Mouse (Mus musculus) cerebellum, postnatal 36 days (tissue): ENCODE results near the gene Lpar3.
A peak's percentile ranks its signal among the peaks of the same experiment; 100 is the strongest.
"Not testable (repeated sequence)": the region's sequence is repeated elsewhere in the genome, so short reads cannot be mapped to it uniquely, and the experiment has no call there.

ENCODE experiments used
- DNase-seq, 2 experiments: peaks; one replicate each; pipeline ENCODE4 v3.0.0; 2021 to 2022; ENCODE audit warnings: mixed read lengths in 2 of 2

The Lpar3 gene

DNA sequence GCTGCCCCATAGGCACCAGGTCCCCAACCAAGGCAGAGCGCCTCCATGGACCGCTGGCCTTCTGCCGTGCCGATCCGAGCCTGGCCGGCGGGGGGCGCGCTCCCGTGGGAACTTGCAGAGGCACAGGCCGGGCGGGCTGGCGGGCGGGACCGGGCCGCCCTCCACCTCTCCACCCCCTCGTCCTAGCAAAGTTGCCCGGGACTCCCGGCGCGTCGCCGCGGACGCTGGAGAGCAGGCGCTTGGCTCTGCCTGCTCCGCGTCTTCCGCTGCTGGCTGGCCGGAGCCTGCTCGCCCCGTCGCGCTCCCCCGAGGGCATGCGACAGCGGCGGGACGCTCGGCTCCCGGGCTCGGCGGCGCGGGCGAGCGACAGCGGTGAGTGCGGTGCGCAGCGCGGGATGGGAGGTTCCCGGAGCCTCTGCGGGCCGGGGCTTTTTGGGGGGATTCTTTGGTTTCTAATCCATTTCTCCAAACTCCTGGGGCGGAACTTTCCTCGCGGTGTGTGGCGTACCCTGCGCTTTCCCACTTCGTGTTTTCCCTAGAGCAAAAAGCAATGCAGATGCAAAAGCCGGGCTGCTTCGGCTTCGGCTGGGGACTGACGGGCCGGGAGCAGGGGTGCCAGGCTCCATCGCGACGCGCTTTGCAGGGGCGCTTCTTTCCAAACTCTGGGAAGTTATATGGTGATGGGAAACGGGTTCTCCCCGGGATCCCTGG lies at the start of gene Lpar3:
TSS of gene Lpar3 (plus strand) at position 188 of the 711 bp plus-strand sequence.
- peak; percentile 3 to 23 for DNase-seq

DNA sequence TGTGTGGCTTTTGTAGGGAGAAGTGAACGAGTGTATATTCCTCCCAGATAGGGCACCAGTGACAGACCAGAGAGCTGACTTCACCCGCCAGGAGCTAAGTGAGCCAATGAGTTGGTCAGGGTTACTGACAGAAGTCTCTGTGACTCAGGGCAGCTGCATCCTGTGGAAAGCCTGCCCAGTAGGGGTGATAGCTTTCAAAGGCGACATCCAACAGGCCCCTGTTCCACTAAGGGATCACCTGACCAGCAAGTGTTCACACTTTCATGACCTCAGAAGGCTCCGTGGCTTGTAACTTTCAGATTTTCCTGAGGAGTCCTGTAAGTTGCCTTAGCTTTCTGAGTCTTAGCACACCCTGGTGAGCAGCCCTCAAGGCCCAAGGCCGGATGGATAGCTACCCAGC lies 47.7 kb upstream of the Lpar3 start:
- DNase-seq, result no peak

DNA sequence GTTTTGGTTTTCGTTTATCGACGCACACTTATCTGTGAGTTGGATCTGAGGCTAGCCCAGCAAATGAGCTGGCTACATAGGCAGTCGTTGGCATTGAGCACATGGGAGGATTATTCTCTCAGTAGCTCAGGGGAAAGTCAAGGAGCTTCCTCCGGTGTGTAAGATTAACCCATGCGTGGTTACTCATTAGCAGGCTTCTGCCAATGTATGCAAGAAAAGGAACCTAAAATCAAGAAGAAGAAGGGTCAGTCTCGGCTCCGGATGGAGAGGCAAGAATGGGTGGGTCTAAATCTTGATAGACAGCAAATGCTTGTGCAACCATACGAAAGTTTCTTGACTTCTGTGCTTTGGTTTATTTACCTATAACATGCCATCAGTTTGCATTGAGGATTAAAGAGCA lies 46.5 kb upstream of the Lpar3 start:
- no peak for DNase-seq

DNA sequence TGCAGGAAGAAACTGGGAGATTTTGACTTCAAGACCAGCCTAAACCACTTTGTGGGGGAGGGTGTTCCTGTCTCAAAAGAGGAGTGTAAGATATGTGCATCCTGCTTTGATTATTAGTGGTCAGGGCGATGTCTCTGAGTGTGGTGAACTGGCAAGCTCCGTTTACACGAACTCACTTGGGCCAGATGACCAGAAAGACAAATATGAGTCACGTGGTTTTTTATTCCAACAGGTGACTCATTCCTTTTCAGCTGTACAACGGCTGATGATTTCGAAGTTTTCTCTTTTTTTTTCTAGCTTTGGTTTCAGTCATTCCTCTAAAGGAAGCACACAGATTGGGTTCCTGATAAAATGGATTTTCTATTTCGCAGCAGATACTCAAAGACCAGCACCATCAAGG lies 43.5 kb upstream of the Lpar3 start:
- no peak for DNase-seq

DNA sequence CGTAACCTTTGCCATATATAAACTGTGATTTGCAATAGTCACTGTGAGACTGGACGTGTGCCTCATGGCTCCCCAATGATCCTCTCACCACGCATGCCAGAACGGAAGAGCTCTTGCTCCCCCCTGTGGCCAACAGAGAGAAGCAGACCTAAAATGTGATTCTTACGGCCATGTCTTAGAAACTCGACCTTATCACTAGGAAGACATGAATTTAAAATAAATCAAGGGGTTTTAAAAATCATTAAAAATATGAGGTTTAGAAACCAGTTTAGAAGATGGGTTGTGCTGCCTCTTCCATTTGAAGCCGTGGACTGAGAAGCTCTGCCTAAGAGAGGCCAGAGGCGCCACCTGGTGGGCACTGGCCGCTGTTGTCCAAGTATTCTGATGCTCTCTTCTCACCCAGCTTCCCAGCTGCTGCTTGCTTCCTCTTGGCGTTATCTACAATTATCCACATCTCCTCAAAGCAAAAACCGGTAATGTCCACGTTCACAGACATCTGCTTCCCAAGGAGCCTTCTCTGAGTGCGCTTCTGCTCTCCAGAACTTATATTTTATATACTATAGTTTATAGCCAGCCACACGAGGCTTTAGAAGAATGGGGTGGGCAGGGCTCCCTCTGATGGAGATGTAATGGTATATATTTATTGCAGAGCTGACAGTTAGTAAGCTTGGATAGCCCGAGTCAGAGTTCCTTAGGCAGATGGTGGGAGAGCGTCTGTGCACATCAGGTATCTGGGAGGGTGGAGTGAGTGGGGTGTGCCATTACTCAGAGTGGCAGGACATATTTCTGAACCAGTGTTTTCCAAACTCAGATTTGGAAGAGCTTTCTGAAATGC lies 42.8 kb upstream of the Lpar3 start:
- peak; percentile 80 to 81 for DNase-seq

DNA sequence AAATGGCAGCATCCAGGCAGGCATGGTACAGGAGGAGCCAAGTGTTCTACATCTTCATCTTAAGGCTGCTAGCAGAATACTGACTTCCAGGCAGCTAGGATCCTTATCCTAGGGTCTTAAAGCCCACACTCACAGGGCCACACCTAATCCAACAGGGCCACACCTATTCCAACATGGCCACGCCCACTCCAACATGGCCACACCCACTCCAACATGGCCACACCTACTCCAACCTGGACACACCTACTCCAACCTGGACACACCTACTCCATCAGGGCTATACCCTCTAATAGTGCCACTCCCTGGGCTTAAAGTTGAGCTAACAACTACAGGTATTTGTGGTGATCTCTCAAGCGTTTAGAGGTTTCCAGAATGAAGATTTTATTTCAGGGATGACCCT lies 40.4 kb upstream of the Lpar3 start:
- no peak for DNase-seq

DNA sequence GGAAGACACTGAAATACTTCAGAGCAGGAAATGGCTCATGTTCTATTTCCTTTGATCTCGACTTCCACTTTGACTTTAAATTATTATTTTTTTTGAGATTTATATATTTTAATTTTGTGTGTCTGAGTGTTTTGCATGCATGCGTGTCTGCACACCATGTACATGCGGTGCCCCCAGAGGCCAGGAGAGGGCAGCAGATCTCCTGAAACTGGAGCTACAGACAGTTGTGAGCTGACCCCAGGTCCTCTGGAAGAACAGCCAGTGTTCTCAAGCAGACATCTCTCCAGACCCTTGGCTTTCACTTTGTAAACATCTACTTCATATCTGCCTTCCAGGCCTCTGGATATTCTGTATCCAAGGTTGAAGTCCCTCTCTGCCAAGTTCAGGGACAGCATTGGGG lies 39.8 kb upstream of the Lpar3 start:
- peak in 1 of 2 experiments; percentile 23 for DNase-seq

DNA sequence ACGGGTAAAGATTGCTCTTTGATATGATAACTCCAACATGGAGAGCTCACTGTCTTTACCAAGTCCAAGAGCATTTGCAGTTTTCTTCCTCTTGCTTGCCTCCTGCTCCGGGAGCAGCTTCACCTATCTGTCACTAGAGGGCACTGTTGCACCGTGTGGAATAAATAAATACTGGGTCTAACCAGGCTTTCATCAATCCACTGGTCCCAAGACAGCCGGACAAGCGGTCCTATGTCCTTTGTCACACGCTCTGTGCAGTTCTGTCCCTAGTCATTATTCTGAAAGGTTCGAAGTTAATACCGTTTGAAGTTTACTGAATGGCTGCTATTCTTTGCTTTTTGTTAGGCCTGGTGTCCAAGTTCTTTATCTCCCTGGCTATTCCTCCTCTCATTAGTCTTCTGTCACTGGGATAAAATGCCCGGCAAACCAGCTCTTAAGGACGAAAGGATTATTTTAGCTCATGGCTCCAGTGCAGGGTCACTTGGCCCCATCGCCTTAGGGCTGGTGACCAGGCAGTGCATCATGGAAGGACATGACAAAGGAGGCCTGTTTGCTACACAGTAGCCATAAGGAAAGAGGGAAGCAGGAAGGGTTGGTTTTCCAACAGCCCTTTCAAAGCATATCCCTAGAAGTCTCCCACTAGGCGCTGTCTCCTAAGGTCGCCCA lies 35.6 kb upstream of the Lpar3 start:
- DNase-seq, result peak; percentile 25 to 50

DNA sequence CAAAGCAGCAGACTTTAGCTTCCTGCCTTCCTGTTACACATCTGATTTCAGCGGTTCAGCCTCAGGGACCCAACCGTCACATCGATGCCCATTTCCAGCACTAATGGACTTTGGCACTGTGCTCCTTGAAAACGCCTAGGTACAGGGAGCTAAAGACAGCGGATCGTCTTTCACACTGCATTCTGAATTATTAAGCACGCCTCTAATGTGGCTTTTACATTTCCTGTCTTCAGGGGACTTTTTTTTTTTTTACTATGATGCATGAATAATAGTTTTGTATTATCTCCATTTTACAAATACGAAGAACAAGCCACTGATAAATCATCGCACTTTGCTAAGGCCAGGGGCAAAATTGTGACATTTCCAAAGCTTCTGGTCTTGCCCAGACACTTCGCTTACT lies 34.7 kb upstream of the Lpar3 start:
- no peak for DNase-seq

DNA sequence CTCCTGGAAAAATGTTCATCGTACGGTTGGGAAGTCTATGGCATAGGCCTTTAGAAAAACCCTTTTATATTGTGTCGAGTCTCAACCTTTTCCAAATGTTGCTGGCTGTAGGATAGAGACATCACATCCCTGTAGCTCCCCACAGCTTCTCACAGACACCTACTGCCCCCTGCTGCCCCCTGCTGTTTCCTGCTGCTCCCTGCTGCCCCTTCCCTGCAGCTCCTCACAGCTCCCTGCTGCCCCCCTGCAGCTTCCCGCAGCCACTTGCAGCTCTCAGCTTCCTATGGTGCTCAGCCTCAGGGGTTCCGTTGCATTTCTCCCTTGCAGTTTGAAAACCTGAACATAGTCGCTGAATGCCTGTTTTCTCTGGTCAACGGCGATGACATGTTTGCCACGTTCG lies 30.8 kb upstream of the Lpar3 start:
- DNase-seq, result no peak

DNA sequence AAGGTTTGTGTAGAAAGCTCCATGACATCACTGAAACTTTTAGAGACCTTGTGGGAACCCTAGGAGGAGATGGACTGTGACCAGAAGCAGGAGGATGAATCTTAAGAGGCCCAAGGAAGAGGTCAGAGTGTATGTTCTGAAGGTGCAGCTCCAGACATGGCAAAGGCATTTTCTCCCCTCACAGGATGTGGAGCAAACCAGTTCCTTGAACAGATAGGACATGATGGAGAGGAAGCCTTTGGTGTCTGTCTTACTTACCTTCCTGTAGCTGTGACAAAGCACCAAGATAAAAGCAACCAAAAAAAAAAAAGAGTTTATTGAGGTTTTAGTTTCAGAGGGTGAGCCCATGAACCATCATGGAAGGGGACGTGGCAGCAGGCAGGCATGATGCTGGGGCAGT lies 28.3 kb upstream of the Lpar3 start:
- DNase-seq, result no peak

DNA sequence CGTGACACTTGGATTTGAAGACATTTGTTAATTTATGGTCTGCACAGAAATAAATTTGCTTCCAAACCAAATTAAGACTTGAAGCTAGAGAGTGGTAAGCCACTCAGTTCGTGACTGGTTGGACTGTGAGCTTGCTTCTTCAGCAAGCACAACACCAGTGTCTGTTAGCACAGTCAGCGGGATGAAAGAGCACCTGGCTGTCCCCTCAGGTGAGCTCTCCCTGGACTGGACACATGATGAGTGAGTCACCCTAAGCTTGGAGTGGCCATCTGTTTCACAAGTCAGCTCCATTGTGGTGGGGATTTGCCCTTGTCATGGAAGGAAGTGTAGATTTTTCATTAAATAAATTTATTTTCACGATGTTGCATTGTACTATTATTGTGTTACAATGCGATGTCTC lies 25.6 kb upstream of the Lpar3 start:
- no peak for DNase-seq

DNA sequence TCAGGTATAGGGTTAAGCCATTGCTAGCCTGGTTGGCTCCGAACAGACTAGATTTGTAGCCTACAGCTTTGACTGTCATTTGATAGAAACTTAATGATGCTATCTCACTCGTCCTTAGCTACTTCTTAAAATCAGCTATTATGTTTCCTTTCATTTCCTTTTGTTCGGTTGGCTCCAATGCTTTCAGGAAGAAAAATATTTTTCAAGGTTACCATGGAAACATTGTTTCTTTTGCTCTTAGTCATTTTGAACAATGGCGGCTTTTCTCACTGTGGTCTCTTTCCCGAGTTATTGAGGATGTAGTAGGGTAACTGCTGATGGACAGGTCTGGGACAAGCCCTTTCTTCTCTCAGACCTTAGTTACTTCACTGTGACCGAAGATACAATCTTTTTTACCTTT lies 24.5 kb upstream of the Lpar3 start:
- no peak for DNase-seq

DNA sequence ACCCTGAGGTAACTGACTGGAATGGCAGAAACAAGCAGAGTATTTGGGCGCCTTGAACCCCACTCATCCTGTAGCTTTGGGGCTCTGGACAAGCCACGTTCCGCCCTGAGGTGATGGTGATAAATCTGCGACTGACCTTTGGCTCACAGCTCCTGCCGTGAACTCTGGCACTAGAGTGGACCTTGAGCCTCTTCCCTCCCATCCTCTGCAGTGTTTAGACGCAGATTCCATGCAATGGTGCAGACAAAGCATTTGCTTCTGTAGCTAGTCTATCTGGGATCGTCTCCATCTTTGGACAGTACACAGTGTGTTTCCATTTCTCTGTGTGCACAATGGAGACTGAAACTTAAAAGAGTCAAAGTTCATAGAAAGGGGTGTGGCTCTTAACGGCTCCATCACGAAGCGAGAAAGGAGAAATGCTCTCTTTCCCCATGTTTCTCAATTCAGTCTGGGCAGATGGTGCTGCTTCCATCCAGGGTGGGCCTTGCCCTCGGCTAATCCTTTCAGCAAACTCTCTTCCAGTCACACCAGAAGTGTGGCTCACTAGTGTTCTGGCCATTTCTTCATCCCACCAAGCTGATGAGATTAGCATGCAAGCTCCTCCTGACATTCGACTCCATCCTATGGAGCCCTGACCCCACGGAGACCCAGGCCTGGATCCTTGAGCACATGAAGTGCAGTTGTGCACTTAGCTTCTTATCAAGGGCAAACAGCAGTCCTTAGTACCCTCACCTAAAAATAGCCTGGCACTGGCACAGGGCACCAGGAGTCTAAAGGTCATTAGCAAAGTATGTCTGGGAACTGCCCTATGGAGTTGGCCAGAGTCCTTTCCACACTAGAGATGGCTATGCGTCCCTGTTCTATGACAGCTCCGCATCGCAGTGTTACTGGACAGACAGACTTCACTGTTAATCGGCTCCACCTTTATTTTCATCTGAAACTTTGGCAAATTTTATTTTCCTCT lies 23.7 kb upstream of the Lpar3 start:
- DNase-seq, result no peak

DNA sequence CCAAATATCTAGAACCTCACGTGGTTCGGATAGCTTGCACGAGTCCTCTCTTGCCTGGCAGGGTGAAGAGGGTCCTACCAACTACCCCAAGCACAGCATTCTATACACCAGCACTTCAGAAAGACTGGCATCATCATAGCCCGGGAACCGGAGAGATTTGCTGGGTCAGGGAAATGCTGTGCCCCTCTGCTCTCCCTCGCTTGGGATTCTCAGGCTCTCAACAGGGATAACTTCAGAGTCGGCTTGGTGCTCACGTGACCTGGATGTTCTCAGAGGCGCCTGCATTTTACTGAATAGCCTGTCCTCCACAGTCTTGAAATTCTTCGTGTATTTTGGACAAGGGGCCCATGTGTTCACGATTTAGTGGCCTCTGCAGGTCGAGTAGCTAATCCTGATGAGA lies 23.0 kb upstream of the Lpar3 start:
- no peak for DNase-seq

DNA sequence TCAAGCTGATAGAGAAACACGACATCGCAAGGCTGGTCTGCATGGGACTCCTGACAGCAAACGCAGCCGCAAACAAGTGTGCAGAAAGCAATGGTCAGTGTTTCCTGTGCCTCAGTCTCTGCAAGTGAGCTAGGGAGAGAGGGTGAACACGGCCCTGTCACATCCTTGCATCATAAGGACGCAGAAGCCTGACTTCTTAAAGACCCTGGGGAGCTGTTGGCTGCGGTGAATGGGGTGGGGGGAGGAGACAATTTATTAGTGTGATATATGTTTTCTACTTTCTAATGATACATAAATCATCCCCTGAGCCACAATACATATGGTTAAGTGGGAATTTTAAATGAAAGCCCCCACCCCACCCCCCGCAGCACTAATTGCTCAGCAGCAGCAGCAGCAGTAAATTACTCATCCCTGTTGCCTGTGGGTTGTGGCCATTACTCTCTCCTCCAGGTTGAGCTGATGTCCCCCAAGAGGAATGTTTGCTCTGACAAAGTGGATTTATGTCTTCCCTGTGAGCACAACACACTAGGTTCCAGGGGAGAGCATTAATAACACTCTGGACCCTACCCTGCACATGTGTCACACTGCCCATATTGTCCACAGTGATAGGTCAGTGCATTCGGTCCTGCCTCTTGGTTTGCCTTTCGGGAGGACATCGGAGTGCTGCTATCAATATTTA lies 21.8 kb upstream of the Lpar3 start:
- DNase-seq, result no peak

DNA sequence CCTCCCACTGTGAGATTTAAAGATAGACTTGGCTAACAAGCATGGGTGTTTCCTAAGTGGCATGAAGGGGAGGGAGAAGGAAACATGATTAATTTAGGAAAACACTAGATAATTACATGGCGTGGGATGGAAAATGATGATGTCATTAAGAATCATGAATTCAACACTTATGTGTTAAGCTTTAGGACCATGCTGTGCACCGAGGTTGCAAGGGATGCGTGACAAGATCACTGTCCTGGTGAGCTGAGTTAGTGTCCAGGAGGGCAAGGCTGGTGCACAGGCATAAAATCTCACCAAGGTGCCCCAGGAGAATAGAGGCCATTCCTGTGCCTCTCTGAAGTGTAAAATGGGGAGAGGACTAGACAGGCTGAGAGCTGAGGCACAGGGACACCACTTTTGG lies 21.3 kb upstream of the Lpar3 start:
- no peak for DNase-seq

DNA sequence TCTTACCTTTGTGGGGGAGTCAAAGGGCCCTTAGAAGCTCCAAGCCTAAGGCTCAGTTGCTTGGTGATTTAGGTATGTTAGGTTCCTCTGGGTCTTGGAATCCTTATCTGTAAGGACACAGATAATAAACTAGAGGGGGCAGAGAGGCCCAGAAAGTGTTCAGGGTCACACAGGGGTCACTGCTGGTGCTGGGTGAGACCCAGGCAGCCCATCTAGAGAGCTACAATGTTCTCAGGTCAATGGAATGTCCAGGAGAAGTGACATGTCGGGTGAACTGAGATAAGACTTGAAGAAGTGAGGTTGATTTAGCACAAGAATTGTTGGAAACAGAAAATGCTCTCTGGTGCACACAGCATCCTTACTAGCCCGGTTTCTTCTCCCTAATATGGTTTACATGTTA lies 16.4 kb upstream of the Lpar3 start:
- no peak for DNase-seq

DNA sequence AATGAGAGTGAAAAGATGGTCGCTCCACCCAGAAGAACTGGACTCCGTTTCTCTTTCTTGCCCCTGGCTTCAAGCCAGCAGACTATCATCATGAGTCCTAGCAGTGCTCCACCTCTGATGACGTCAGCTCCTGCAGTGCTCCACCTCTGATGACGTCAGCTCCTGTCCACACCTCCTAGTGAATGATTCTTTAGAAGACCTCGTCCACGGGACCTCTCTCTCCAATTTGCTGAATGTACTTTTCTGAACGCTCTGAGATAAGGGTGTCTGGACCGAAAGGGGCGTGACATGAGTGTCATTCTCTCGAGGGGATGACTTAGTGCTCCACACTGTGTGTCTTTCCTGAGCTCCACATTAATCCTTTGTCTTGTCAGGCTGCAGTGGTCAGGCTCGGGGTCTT lies 15.5 kb upstream of the Lpar3 start:
- DNase-seq, result no peak

DNA sequence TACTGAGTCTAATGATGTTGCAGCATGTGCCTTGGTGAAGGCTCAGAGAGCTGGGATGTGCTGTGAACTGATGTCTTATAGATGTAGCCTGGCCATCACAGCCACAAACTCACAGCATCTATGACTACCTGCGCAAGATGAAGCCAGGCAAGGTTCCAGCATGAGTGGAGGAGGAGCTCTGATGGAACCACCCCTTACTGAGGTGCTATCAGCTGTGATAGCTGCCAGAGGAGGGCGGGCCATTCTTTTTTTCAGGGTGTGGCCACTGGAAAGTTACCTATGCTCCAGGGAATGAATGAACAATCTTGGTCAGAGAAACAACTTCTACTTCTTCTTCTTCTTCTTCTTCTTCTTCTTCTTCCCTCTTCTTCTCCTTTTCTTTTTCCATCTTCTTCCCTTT lies 14.1 kb upstream of the Lpar3 start:
- DNase-seq, result no peak

DNA sequence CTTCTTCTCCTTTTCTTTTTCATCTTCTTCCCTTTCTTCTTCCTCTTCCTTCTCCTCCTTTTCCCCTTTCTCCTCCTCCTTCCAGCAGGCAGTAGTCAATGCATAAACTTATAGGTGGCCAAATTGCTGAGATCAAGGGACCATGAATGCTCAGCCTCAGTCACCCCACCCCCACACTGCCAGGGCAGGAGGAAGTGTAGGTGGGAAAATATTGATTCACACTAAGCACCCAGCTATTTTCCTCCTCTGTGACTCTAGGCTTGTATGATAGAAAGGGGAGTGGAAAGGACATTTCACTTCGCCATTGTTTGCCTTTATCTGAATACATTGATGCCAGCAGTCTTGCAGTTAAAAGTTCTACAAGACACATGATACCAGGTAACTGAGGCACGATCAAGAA lies 13.3 kb upstream of the Lpar3 start:
- DNase-seq, result no peak

DNA sequence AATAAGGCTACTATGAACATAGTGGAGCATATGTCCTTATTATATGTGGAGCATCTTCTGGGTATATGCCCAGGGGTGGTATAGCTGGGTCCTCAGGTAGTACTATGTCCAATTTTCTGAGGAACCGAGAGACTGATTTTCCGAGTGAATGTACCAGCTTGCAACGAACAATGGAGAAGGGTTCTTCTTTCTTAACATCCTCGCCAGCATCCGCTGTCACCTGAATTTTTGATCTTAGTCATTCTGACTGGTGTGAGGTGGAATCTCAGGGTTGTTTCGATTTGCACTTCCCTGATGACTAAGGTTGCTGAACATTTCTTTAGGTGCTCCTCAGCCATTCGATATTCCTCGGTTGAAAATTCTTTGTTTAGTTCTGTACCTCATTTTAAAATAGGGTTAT lies 11.0 kb upstream of the Lpar3 start:
- not testable (repeated sequence) for DNase-seq
